Mouse (Mus musculus) erythroblast, embryonic 14.5 days (primary cell): ENCODE measurements around the gene Xpnpep1.

Source experiments
- GATA1 ChIP-seq: IDR thresholded peaks from 2 replicates; pipeline ENCODE4 v1.6.1; 2012; ENCODE audit warnings: low read length, inconsistent platforms, mixed read lengths
- TAL1 ChIP-seq: IDR thresholded peaks from 3 replicates; pipeline ENCODE4 v1.6.1; 2012; ENCODE audit warnings: low read length, inconsistent platforms, mixed read lengths

DNA sequence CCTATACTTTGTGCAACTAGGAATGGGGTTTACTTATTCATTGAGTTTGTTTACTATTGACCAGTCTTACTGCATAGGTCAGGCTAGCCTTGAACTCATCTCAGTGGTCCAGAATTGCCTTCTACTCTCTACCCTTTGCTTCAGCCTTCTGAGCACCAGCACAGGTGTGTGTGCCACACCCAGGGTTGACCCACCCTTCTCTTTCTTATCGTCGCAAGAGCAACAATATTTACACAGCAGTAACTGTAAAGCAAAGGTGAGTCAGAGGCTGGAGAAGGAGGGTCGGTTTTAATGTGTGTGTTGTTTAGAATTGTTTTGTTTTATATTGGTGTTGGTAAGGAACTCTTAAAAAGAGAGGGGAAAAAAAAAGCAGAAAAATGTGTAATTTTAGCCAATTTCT is 40.5 kb upstream of the Xpnpep1 start:
- TF ChIP-seq GATA1 (no peak), TAL1 (no peak)
